Mouse (Mus musculus) liver, embryonic 16.5 days (tissue): ENCODE data around the gene Sptbn2. TPM values are rescaled to one million over a fixed set of nuclear protein-coding genes. Genes with fewer than 3 reads are reported as not detected.

Source experiments
- ATAC-seq: fragments of 200-750 bp; cut with Nextera tagmentation; 2 replicates; pipeline ENCODE4 v1.8.0; 2017; ENCODE audit warnings: low read depth, mild to moderate bottlenecking, moderate number of reproducible peaks, moderate library complexity
- H3K27ac ChIP-seq: fragments of 300-500 bp; sonication (generic); 2 replicates; pipeline ENCODE4 v1.5.1; 2014; ENCODE audit warnings: mild to moderate bottlenecking, low read length
- H3K27me3 ChIP-seq: fragments of 300-500 bp; sonication (generic); 2 replicates; pipeline ENCODE4 v1.6.1; 2014; ENCODE audit warnings: low read depth, low read length, mixed read lengths; ENCODE audit not compliant: control insufficient read depth, insufficient read depth
- H3K36me3 ChIP-seq: fragments of 300-500 bp; sonication (generic); 2 replicates; pipeline ENCODE4 v1.6.1; 2014; ENCODE audit warnings: mild to moderate bottlenecking; ENCODE audit not compliant: control insufficient read depth, insufficient read depth
- H3K4me1 ChIP-seq: fragments of 300-500 bp; sonication (generic); 2 replicates; pipeline ENCODE4 v1.6.1; 2014; ENCODE audit warnings: low read depth, low read length, mixed read lengths; ENCODE audit not compliant: control insufficient read depth
- H3K4me2 ChIP-seq: fragments of 300-500 bp; sonication (generic); 2 replicates; pipeline ENCODE4 v1.6.1; 2014; ENCODE audit warnings: low read depth, low read length, mixed read lengths
- H3K4me3 ChIP-seq: fragments of 300-500 bp; sonication (generic); 2 replicates; pipeline ENCODE4 v1.5.1; 2014; ENCODE audit warnings: low read depth, mild to moderate bottlenecking, low read length
- H3K9ac ChIP-seq: fragments of 300-500 bp; sonication (generic); 2 replicates; pipeline ENCODE4 v1.6.1; 2014; ENCODE audit warnings: low read depth, low read length
- H3K9me3 ChIP-seq: fragments of 300-500 bp; sonication (generic); replicated peaks from 2 replicates; pipeline ENCODE4 v1.6.1; 2016; ENCODE audit warnings: low read length; ENCODE audit not compliant: control insufficient read depth
- WGBS: fragments of 180-500 bp; shearing (Covaris S2); extraction: QIAGEN DNeasy Blood & Tissue Kit; methylation state at CpG from one replicate; pipeline ENCODE4 v1.1.7; 2014; ENCODE audit not compliant: insufficient replicate concordance; 5-methylcytosine and 5-hydroxymethylcytosine counted together
- polyA plus RNA-seq: library from polyadenylated mRNA; unstranded; fragments of >200 nt; fragmentation: Nextera tagmentation; extraction: Ambion mirVana; gene quantifications from 2 replicates; pipeline ENCODE4 v1.2.1, GENCODE M21; 2015

Sptbn2 gene
- polyA plus RNA-seq, 1 experiment from 2014 or later = 0.12 TPM

DNA sequence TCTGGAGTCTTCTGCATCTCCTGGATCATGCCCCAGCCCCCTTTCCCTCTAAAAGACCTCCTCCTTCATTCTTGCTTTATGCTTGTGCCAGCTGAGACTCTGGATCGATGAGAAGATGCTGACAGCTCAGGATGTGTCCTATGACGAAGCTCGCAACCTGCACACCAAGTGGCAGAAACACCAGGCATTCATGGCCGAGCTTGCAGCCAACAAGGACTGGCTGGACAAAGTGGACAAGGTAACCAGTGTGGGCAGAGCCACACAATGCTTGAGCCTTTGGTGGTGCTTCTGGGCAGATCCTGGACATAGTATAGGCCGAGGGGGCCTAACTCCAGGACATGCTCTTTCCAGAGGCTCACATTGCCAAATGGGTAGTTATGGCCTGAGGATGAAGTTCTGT, 28.8 kb downstream of the Sptbn2 start:
- Histone ChIP-seq H3K27ac (no peak overlapping the region), H3K36me3 (no peaks in the 10 kb centered on the region), H3K4me1 (no peaks in the 10 kb centered on the region), H3K4me3 (no peak overlapping the region), H3K9me3 (no peaks in the 10 kb centered on the region), H3K4me2 (no peak overlapping the region), H3K27me3 (no peaks in the 10 kb centered on the region), H3K9ac (no peak overlapping the region)
- no peak for ATAC-seq
- 61% methylated on average over 5 of the region's 5 CpGs for WGBS

DNA sequence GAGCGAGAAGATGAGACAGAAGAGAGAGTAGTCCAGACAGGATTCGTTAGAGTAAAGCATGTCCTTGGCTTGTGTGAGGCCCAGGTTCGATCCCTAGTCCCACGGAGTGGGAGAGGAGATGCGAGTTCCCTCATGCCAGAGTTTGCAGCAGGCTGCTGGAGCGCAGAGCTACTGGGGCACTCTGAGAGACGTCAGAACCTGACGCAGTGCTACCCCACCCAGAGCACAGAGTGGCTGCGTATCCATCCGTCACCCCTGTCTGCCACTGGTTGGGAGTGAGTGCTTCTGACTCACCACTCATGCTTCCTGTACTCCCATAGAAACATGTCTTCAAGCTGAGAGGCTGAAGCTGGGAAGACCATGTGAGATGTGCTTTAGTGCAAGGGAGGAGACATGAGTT, 30.5 kb downstream of the Sptbn2 start:
- H3K4me1 ChIP-seq = no peaks in the 10 kb centered on the region
- no peaks in the 10 kb centered on the region for H3K27me3 ChIP-seq
- no peak for ATAC-seq
- H3K27ac ChIP-seq = no peak overlapping the region
- 65% methylated on average over 10 of the region's 10 CpGs for WGBS
- H3K36me3 ChIP-seq = no peaks in the 10 kb centered on the region
- no peaks in the 10 kb centered on the region for H3K9me3 ChIP-seq
- no peak overlapping the region for H3K4me2 ChIP-seq
- no peak overlapping the region for H3K4me3 ChIP-seq
- no peak overlapping the region for H3K9ac ChIP-seq

DNA sequence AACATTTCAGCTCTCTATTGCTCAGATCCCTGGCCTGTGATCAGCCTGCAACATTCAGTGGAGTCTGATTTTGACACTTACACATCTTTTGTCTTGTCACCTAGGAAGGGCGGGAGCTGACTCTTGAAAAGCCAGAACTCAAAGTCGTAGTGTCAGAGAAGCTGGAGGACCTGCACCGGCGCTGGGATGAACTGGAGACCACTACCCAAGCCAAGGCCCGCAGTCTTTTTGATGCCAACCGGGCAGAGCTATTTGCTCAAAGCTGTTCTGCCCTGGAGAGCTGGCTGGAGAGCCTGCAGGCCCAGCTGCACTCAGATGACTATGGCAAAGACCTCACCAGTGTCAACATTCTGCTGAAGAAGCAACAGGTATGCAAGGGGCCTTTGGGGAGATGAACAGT, 31.3 kb downstream of the Sptbn2 start:
- H3K36me3 ChIP-seq = no peaks in the 10 kb centered on the region
- H3K4me2 ChIP-seq = no peak overlapping the region
- ATAC-seq = no peak
- 67% methylated on average over 6 of the region's 6 CpGs for WGBS
- no peak overlapping the region for H3K9ac ChIP-seq
- H3K27me3 ChIP-seq = no peaks in the 10 kb centered on the region
- no peaks in the 10 kb centered on the region for H3K4me1 ChIP-seq
- no peak overlapping the region for H3K4me3 ChIP-seq
- H3K9me3 ChIP-seq = no peaks in the 10 kb centered on the region
- H3K27ac ChIP-seq = no peak overlapping the region

DNA sequence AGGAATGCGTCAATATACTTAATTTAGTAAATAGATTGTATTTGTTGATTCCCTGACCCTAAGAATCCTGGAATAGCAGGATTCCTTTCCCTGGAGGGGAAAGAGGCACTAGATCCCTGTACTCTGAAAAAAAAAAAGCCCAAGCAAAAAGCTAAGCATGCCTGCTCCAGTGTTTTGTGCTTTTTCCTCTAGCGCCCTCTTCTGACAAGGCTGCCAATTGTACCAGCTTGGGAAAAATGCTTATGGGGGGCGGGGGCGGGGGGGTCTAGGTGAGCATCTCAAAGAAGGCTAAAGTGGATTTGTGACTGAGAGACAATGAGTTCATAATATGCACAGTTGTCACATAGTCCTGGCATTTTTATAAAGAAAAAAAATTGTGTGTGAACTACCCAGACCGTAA, 32.6 kb downstream of the Sptbn2 start:
- ATAC-seq = no peak
- Histone ChIP-seq H3K4me3 (no peak overlapping the region), H3K9ac (no peak overlapping the region), H3K4me2 (no peak overlapping the region), H3K27ac (no peak overlapping the region), H3K4me1 (no peaks in the 10 kb centered on the region), H3K9me3 (no peaks in the 10 kb centered on the region), H3K27me3 (no peaks in the 10 kb centered on the region), H3K36me3 (no peaks in the 10 kb centered on the region)
- 36% methylated on average over 5 of the region's 5 CpGs for WGBS

DNA sequence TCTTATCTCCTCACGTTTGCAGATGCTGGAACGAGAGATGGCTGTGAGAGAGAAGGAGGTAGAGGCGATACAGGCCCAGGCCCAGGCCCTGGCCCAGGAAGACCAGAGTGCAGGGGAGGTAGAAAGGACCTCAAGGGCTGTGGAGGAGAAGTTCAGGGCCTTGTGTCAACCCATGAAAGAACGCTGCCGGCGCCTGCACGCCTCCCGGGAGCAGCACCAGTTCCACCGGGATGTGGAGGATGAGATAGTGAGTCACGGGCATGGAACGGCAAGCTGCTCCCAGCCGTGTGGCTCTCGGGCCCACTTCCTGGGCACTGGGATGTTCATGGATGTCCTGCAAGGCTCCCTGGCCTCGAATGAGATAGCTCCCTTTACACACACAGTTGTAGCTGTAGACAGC, 33.1 kb downstream of the Sptbn2 start:
- Histone ChIP-seq H3K9ac (no peak overlapping the region), H3K4me3 (no peak overlapping the region), H3K27me3 (no peaks in the 10 kb centered on the region), H3K36me3 (no peaks in the 10 kb centered on the region), H3K9me3 (no peaks in the 10 kb centered on the region), H3K4me2 (no peak overlapping the region), H3K27ac (no peak overlapping the region), H3K4me1 (no peaks in the 10 kb centered on the region)
- 70% methylated on average over 14 of the region's 14 CpGs for WGBS
- no peak for ATAC-seq

DNA sequence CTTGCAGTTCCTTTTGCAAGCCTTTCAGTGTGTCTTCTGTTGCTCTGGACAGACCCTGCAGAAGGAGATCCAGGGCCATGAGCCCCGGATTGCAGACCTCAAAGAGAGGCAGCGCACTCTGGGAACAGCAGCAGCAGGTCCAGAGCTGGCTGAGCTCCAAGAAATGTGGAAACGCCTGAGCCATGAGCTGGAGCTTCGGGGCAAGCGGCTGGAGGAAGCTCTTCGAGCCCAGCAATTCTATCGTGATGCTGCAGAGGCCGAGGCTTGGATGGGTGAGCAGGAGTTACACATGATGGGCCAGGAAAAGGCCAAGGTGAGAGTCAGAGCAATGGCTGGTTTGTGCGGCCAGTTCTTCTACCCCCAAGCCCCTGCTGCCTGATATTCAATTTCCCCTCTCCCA, 34.1 kb downstream of the Sptbn2 start:
- Histone ChIP-seq H3K4me2 (no peak overlapping the region), H3K36me3 (no peaks in the 10 kb centered on the region), H3K27ac (no peak overlapping the region), H3K27me3 (no peaks in the 10 kb centered on the region), H3K4me3 (no peak overlapping the region), H3K9ac (no peak overlapping the region), H3K4me1 (no peaks in the 10 kb centered on the region), H3K9me3 (no peaks in the 10 kb centered on the region)
- no peak for ATAC-seq
- 56% methylated on average over 9 of the region's 9 CpGs for WGBS

DNA sequence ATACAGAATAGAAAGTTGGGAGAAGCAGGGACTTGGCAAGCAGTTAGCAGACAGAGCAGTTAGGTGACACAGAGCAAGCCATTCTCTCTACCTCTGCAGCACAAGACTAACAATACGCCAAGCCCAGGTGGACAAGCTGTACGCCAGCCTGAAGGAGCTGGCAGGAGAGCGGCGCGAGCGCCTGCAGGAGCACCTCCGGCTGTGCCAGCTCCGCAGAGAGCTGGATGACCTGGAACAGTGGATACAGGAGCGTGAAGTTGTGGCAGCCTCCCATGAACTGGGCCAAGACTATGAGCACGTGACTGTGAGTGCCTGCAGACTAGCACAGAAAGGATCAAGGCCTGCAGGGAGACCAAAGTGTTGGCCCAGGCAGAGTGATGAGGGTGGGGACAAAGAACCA, 34.7 kb downstream of the Sptbn2 start:
- no peak for ATAC-seq
- H3K27me3 ChIP-seq = no peaks in the 10 kb centered on the region
- no peaks in the 10 kb centered on the region for H3K4me1 ChIP-seq
- H3K9ac ChIP-seq = no peak overlapping the region
- no peak overlapping the region for H3K27ac ChIP-seq
- 83% methylated on average over 10 of the region's 10 CpGs for WGBS
- H3K4me3 ChIP-seq = no peak overlapping the region
- H3K4me2 ChIP-seq = no peak overlapping the region
- no peaks in the 10 kb centered on the region for H3K36me3 ChIP-seq
- no peaks in the 10 kb centered on the region for H3K9me3 ChIP-seq

DNA sequence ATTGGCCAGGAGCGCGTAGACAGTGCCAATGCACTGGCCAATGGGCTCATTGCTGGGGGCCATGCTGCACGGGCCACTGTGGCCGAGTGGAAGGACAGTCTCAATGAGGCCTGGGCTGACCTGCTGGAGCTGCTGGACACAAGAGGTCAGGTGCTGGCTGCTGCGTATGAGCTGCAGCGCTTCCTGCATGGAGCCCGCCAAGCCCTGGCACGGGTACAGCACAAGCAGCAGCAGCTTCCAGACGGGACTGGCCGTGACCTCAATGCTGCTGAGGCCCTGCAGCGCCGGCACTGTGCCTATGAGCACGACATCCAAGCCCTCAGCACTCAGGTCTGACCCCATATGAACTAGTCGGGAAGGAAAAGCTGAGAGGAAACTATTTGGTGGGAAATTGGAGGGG, 35.6 kb downstream of the Sptbn2 start:
- Histone ChIP-seq H3K4me2 (no peak overlapping the region), H3K4me1 (no peaks in the 10 kb centered on the region), H3K9ac (no peak overlapping the region), H3K27ac (no peak overlapping the region), H3K27me3 (no peaks in the 10 kb centered on the region), H3K36me3 (no peaks in the 10 kb centered on the region), H3K4me3 (no peak overlapping the region), H3K9me3 (no peaks in the 10 kb centered on the region)
- no peak for ATAC-seq
- WGBS = 72% methylated on average over 14 of the region's 14 CpGs

DNA sequence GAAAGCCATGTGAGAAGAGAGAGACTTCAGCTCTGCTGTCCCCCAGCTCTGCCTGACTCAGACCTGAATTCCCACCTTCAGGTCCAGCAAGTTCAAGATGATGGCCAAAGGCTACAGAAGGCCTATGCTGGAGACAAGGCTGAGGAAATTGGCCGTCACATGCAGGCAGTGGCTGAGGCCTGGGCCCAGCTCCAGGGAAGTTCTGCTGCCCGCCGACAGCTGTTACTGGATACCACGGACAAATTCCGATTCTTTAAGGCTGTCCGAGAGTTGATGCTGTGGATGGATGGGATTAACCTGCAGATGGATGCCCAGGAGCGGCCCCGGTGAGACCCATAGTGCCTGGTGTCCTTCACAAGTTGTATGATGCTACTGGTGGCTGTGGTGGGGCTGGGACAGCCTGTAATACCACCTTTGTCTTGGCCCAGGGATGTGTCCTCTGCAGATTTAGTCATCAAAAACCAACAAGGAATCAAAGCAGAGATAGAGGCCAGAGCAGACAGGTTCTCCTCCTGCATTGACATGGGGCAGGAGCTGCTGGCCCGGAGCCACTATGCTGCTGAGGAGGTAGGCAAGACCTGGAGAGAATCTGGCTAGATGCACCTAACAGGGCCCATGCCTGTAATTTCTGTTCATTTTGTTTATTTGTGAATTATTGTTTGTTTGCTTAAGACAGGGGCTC, 36.8 kb downstream of the Sptbn2 start:
- H3K9ac ChIP-seq = no peak overlapping the region
- H3K4me2 ChIP-seq = no peak overlapping the region
- H3K27ac ChIP-seq = no peak overlapping the region
- no peak for ATAC-seq
- 80% methylated on average over 9 of the region's 9 CpGs for whole genome bisulfite sequencing
- H3K4me3 ChIP-seq = no peak overlapping the region
- H3K27me3 ChIP-seq = no peaks in the 10 kb centered on the region
- no peaks in the 10 kb centered on the region for H3K9me3 ChIP-seq
- no peaks in the 10 kb centered on the region for H3K4me1 ChIP-seq
- no peaks in the 10 kb centered on the region for H3K36me3 ChIP-seq
